Mouse (Mus musculus): ENCODE measurements at regions not wholly inside any gene's neighbourhood (a gene's known extent, or its start where the extent isn't known, plus 50 kb on each side); places are given as distances from the start of the nearest gene placed in this dataset.

GRCm38 (mm10) chr13:60470426-60471398 is 131.0 kb upstream of the Dapk1 start:
- Histone ChIP-seq H3K4me3 (ENCODE audit: low read depth, low read length) (no peak overlapping the region), H3K4me1 (ENCODE audit: control insufficient read depth, insufficient read depth, low read length) (0 out of 2 replicates have a peak, but pooled peaks cover 4% of the 10 kb centered on the region), H3K36me3 (ENCODE audit: control insufficient read depth, insufficient read depth, low read length) (no peaks in the 10 kb centered on the region), H3K9ac (ENCODE audit: low read length) (no peak overlapping the region; the same call in 1 of the 2 replicates), H3K9me3 (ENCODE audit: control insufficient read depth, low read length) (no peaks in the 10 kb centered on the region), H3K27ac (replicated peaks; ENCODE audit: low read depth, low read length) (no peak overlapping the region), H3K4me2 (ENCODE audit: low read depth, severe bottlenecking) (no peak overlapping the region), H3K27me3 (ENCODE audit: control insufficient read depth, insufficient read depth, low read length) (no peaks in the 10 kb centered on the region)
- no peak for ATAC-seq (ENCODE audit: insufficient number of reproducible peaks, low FRiP score, low TSS enrichment, low read depth)
- WGBS = 73% methylated on average over 17 of the region's 17 CpGs
- no peak for DNase-seq (ENCODE audit: low spot score)

GRCm38 (mm10) chr13:60471602-60472001 is 130.1 kb upstream of the Dapk1 start:
- Histone ChIP-seq H3K9me3 (ENCODE audit: control insufficient read depth, low read length) (no peaks in the 10 kb centered on the region), H3K4me2 (ENCODE audit: low read depth, severe bottlenecking) (no peak overlapping the region), H3K9ac (ENCODE audit: low read length) (no peak overlapping the region), H3K4me1 (ENCODE audit: control insufficient read depth, insufficient read depth, low read length) (0 out of 2 replicates have a peak, but pooled peaks cover 4% of the 10 kb centered on the region), H3K27me3 (ENCODE audit: control insufficient read depth, insufficient read depth, low read length) (no peaks in the 10 kb centered on the region), H3K4me3 (ENCODE audit: low read depth, low read length) (no peak overlapping the region), H3K27ac (replicated peaks; ENCODE audit: low read depth, low read length) (no peak overlapping the region), H3K36me3 (ENCODE audit: control insufficient read depth, insufficient read depth, low read length) (no peaks in the 10 kb centered on the region)
- DNase-seq (ENCODE audit: low spot score) (no peak), ATAC-seq (ENCODE audit: insufficient number of reproducible peaks, low FRiP score, low TSS enrichment, low read depth) (no peak)
- 89% methylated on average over 5 of the region's 5 CpGs for WGBS

- H3K9ac ChIP-seq (ENCODE audit: low read length) = no peak overlapping the region
- no peaks in the 10 kb centered on the region for H3K27me3 ChIP-seq (ENCODE audit: control insufficient read depth, insufficient read depth, low read length)
- DNase-seq (ENCODE audit: low spot score) (no peak), ATAC-seq (ENCODE audit: insufficient number of reproducible peaks, low FRiP score, low TSS enrichment, low read depth) (no peak)
- 95% methylated on average over 2 of the region's 2 CpGs for WGBS
- no peaks in the 10 kb centered on the region for H3K36me3 ChIP-seq (ENCODE audit: control insufficient read depth, insufficient read depth, low read length)
- peaks cover 14% of the 10 kb centered on the region; the same call in 1 of the 2 replicates for H3K4me1 ChIP-seq (ENCODE audit: control insufficient read depth, insufficient read depth, low read length)
- H3K9me3 ChIP-seq (ENCODE audit: control insufficient read depth, low read length) = no peaks in the 10 kb centered on the region
- H3K27ac ChIP-seq (replicated peaks; ENCODE audit: low read depth, low read length) = no peak overlapping the region
- H3K4me2 ChIP-seq (ENCODE audit: low read depth, severe bottlenecking) = no peak overlapping the region
- H3K4me3 ChIP-seq (ENCODE audit: low read depth, low read length) = no peak overlapping the region
These were observed 125.4 kb upstream of the Dapk1 start for GRCm38 (mm10) chr13:60476366-60476765.

GRCm38 (mm10) chr13:60478301-60478700 is 123.4 kb upstream of the Dapk1 start:
- Histone ChIP-seq H3K4me3 (ENCODE audit: low read depth, low read length) (no peak overlapping the region), H3K4me1 (ENCODE audit: control insufficient read depth, insufficient read depth, low read length) (peaks cover 14% of the 10 kb centered on the region; the same call in 1 of the 2 replicates), H3K36me3 (ENCODE audit: control insufficient read depth, insufficient read depth, low read length) (no peaks in the 10 kb centered on the region), H3K9ac (ENCODE audit: low read length) (no peak overlapping the region), H3K9me3 (ENCODE audit: control insufficient read depth, low read length) (no peaks in the 10 kb centered on the region), H3K27me3 (ENCODE audit: control insufficient read depth, insufficient read depth, low read length) (no peaks in the 10 kb centered on the region), H3K27ac (replicated peaks; ENCODE audit: low read depth, low read length) (no peak overlapping the region), H3K4me2 (ENCODE audit: low read depth, severe bottlenecking) (no peak overlapping the region)
- WGBS = 76% methylated on average over 6 of the region's 6 CpGs
- ATAC-seq (ENCODE audit: insufficient number of reproducible peaks, low FRiP score, low TSS enrichment, low read depth) = no peak
- no peak for DNase-seq (ENCODE audit: low spot score)

- DNase-seq (ENCODE audit: low spot score) (peak; percentile 54), ATAC-seq (ENCODE audit: insufficient number of reproducible peaks, low FRiP score, low TSS enrichment, low read depth) (no peak; the same call in 1 of the 2 replicates)
- peak overlapping the region; percentile 53 for H3K4me2 ChIP-seq (ENCODE audit: low read depth, severe bottlenecking)
- H3K9ac ChIP-seq (ENCODE audit: low read length) = no peak overlapping the region
- no peak overlapping the region for H3K27ac ChIP-seq (replicated peaks; ENCODE audit: low read depth, low read length)
- H3K27me3 ChIP-seq (ENCODE audit: control insufficient read depth, insufficient read depth, low read length) = no peaks in the 10 kb centered on the region
- H3K36me3 ChIP-seq (ENCODE audit: control insufficient read depth, insufficient read depth, low read length) = no peaks in the 10 kb centered on the region
- H3K4me1 ChIP-seq (ENCODE audit: control insufficient read depth, insufficient read depth, low read length) = peaks cover 14% of the 10 kb centered on the region; the same call in 1 of the 2 replicates
- 0 out of 2 replicates have a peak overlapping the region, but pooled peaks have one; percentile 9 for H3K4me3 ChIP-seq (ENCODE audit: low read depth, low read length)
- no peaks in the 10 kb centered on the region for H3K9me3 ChIP-seq (ENCODE audit: control insufficient read depth, low read length)
- 6% methylated on average over 18 of the region's 18 CpGs for WGBS
These were observed 122.5 kb upstream of the Dapk1 start for GRCm38 (mm10) chr13:60479043-60479861.

- WGBS = 17% methylated on average over 13 of the region's 13 CpGs
- no peak overlapping the region for H3K4me3 ChIP-seq (ENCODE audit: low read depth, low read length)
- peaks cover 14% of the 10 kb centered on the region; the same call in 1 of the 2 replicates for H3K4me1 ChIP-seq (ENCODE audit: control insufficient read depth, insufficient read depth, low read length)
- H3K9me3 ChIP-seq (ENCODE audit: control insufficient read depth, low read length) = no peaks in the 10 kb centered on the region
- no peaks in the 10 kb centered on the region for H3K27me3 ChIP-seq (ENCODE audit: control insufficient read depth, insufficient read depth, low read length)
- no peaks in the 10 kb centered on the region for H3K36me3 ChIP-seq (ENCODE audit: control insufficient read depth, insufficient read depth, low read length)
- ATAC-seq (ENCODE audit: insufficient number of reproducible peaks, low FRiP score, low TSS enrichment, low read depth) (0 out of 2 replicates have a peak, but pooled peaks have one; percentile 15), DNase-seq (ENCODE audit: low spot score) (peak; percentile 33)
- H3K9ac ChIP-seq (ENCODE audit: low read length) = no peak overlapping the region
- no peak overlapping the region for H3K27ac ChIP-seq (replicated peaks; ENCODE audit: low read depth, low read length)
- H3K4me2 ChIP-seq (ENCODE audit: low read depth, severe bottlenecking) = peak overlapping the region; percentile 35; the same call in 1 of the 2 replicates
These were observed 121.7 kb upstream of the Dapk1 start for GRCm38 (mm10) chr13:60479862-60480730.

- DNase-seq (ENCODE audit: low spot score) (peak; percentile 58), ATAC-seq (ENCODE audit: insufficient number of reproducible peaks, low FRiP score, low TSS enrichment, low read depth) (no peak)
- Histone ChIP-seq H3K4me1 (ENCODE audit: control insufficient read depth, insufficient read depth, low read length) (peaks cover 14% of the 10 kb centered on the region; the same call in 1 of the 2 replicates), H3K36me3 (ENCODE audit: control insufficient read depth, insufficient read depth, low read length) (no peaks in the 10 kb centered on the region), H3K9me3 (ENCODE audit: control insufficient read depth, low read length) (no peaks in the 10 kb centered on the region), H3K27me3 (ENCODE audit: control insufficient read depth, insufficient read depth, low read length) (no peaks in the 10 kb centered on the region), H3K27ac (replicated peaks; ENCODE audit: low read depth, low read length) (no peak overlapping the region), H3K4me3 (ENCODE audit: low read depth, low read length) (peak overlapping the region; percentile 13; the same call in 1 of the 2 replicates), H3K9ac (ENCODE audit: low read length) (0 out of 2 replicates have a peak overlapping the region, but pooled peaks have one; percentile 27), H3K4me2 (ENCODE audit: low read depth, severe bottlenecking) (peak overlapping the region; percentile 35)
- 8% methylated on average over 21 of the region's 21 CpGs for WGBS
These were observed 120.9 kb upstream of the Dapk1 start for GRCm38 (mm10) chr13:60480731-60481431.

All from limb, embryonic 11.5 days (tissue).